Mouse (Mus musculus): Measurements from ENCODE around the gene Cyren. TPM values are rescaled to one million over a fixed set of nuclear protein-coding genes. Genes with fewer than 3 reads are reported as not detected.
A peak's percentile ranks its signal among the peaks of the same experiment; 100 is the strongest.

The Cyren gene
- polyA plus RNA-seq, 1 experiment from 2014 or later: 5.8 TPM

- no peak for DNase-seq (ENCODE audit: low spot score)
- Histone ChIP-seq H3K27me3 (ENCODE audit: control insufficient read depth, insufficient read depth, low read length) (no peaks in the 10 kb centered on the region), H3K9me3 (ENCODE audit: control insufficient read depth, low read length) (no peaks in the 10 kb centered on the region), H3K4me3 (ENCODE audit: low read depth, low read length) (no peak overlapping the region), H3K4me2 (replicated peaks; ENCODE audit: low read depth) (peak overlapping the region; percentile 58), H3K27ac (replicated peaks) (peak overlapping the region; percentile 30; the same call in 1 of the 2 replicates), H3K36me3 (ENCODE audit: control insufficient read depth, insufficient read depth, low read length) (no peaks in the 10 kb centered on the region; the same call in 1 of the 2 replicates), H3K4me1 (replicated peaks; ENCODE audit: control insufficient read depth, insufficient read depth) (peaks cover 7% of the 10 kb centered on the region; the same call in 1 of the 2 replicates), H3K9ac (ENCODE audit: low read length) (no peak overlapping the region)
- no peak for ATAC-seq (ENCODE audit: low FRiP score, low TSS enrichment)
- 23% methylated on average over 2 of the region's 2 CpGs for WGBS
- TF ChIP-seq CTCF (IDR thresholded peaks at IDR 0.05; ENCODE audit: low read depth) (no peak), EP300 (optimal IDR thresholded peaks at IDR 0.05) (no peak)
These were observed 1.1 kb downstream of the Cyren start for GRCm38 (mm10) chr6:34876835-34877156.

GRCm38 (mm10) chr6:34875966-34876834 lies 1.7 kb downstream of the Cyren start:
- ATAC-seq (ENCODE audit: low FRiP score, low TSS enrichment): peak; percentile 11; the same call in 1 of the 2 replicates
- Histone ChIP-seq H3K27ac (replicated peaks) (peak overlapping the region; percentile 65), H3K9ac (ENCODE audit: low read length) (no peak overlapping the region; the same call in 1 of the 2 replicates), H3K4me2 (replicated peaks; ENCODE audit: low read depth) (no peak overlapping the region), H3K9me3 (ENCODE audit: control insufficient read depth, low read length) (no peaks in the 10 kb centered on the region), H3K36me3 (ENCODE audit: control insufficient read depth, insufficient read depth, low read length) (no peaks in the 10 kb centered on the region; the same call in 1 of the 2 replicates), H3K4me1 (replicated peaks; ENCODE audit: control insufficient read depth, insufficient read depth) (peaks cover 7% of the 10 kb centered on the region; the same call in 1 of the 2 replicates), H3K4me3 (ENCODE audit: low read depth, low read length) (no peak overlapping the region), H3K27me3 (ENCODE audit: control insufficient read depth, insufficient read depth, low read length) (no peaks in the 10 kb centered on the region)
- WGBS: 58% methylated on average over 12 of the region's 12 CpGs
- DNase-seq (ENCODE audit: low spot score): peak; percentile 47
- peak; percentile 52 for TF ChIP-seq CTCF (IDR thresholded peaks at IDR 0.05; ENCODE audit: low read depth)
- TF ChIP-seq EP300 (optimal IDR thresholded peaks at IDR 0.05): no peak

DNA sequence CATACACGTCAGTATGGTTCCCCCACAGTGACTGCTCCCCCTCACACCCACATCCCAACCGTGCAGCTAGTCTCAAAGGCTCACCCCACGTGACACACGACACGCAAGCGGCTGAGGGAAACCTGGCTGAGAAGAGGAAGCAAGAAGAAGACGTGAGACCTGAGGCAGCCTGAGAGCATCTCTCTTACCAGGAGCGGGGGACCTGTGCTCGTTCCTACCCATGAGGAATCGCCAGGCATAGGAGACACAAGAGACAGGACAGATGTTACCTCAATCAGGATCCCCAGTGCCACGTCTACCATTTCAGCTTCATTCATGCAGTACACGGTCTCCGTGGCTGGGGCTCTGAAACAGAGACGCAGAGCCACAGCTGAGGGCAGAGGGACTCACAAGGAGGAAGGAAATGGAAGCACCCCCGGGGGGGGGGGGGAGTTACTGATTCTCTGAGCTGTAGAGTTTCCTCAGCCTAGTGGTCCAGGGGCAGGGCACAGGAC lies 2.5 kb downstream of the Cyren start:
- H3K4me2 ChIP-seq (replicated peaks; ENCODE audit: low read depth): no peak overlapping the region
- no peaks in the 10 kb centered on the region for H3K36me3 ChIP-seq (ENCODE audit: control insufficient read depth, insufficient read depth, low read length)
- ATAC-seq (ENCODE audit: low FRiP score, low TSS enrichment) (no peak), DNase-seq (ENCODE audit: low spot score) (no peak)
- H3K27ac ChIP-seq (replicated peaks): peak overlapping the region; percentile 67
- TF ChIP-seq EP300 (optimal IDR thresholded peaks at IDR 0.05): no peak
- TF ChIP-seq CTCF (IDR thresholded peaks at IDR 0.05; ENCODE audit: low read depth): no peak
- H3K4me1 ChIP-seq (replicated peaks; ENCODE audit: control insufficient read depth, insufficient read depth): peaks cover 7% of the 10 kb centered on the region; the same call in 1 of the 2 replicates
- WGBS: 89% methylated on average over 15 of the region's 15 CpGs
- H3K4me3 ChIP-seq (ENCODE audit: low read depth, low read length): no peak overlapping the region
- H3K27me3 ChIP-seq (ENCODE audit: control insufficient read depth, insufficient read depth, low read length): no peaks in the 10 kb centered on the region
- no peaks in the 10 kb centered on the region for H3K9me3 ChIP-seq (ENCODE audit: control insufficient read depth, low read length)
- no peak overlapping the region for H3K9ac ChIP-seq (ENCODE audit: low read length)

DNA sequence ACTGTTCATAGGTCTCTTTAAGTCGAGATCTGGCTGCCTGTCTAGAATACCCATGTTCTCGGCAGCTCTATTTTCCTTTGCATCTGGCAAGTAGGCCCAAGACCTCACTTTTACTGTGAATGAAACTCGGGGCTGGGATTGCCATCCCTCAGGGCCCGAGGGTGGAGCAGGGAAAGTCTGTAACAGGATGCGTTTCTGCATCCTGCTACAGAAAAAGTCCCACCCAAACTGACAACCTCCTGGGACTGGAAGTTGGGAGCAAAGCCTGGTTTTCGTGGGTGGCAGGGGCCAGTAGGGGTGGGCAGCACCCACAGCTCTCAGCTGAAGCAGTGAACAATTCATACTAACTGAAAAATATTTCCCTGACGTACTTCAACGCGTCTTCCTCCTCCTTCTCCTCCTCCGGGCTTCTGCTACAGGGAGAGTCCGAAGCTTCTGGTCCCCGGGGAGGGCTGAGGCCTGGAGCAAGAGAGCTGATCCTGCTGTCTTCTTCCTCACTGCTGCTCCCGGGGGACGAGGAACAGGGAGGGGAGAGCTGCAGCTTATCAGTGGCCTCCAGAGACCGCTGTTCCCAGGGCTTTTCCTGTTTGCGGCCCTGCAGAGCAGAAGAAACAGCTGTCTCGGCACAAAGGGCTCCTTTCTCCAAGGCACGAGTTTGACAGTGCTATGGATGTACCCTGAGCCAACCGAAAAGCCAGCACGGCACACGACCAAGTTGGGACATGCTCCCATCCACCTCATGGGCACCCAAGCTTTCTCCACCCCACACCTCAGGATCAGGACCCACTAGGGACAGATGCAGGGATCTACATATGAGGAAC lies 3.5 kb downstream of the Cyren start:
- Histone ChIP-seq H3K4me1 (replicated peaks; ENCODE audit: control insufficient read depth, insufficient read depth) (peaks cover 7% of the 10 kb centered on the region; the same call in 1 of the 2 replicates), H3K9me3 (ENCODE audit: control insufficient read depth, low read length) (no peaks in the 10 kb centered on the region), H3K4me2 (replicated peaks; ENCODE audit: low read depth) (0 out of 2 replicates have a peak overlapping the region, but pooled peaks have one; percentile 2), H3K27ac (replicated peaks) (peak overlapping the region; percentile 67), H3K9ac (ENCODE audit: low read length) (no peak overlapping the region), H3K4me3 (ENCODE audit: low read depth, low read length) (no peak overlapping the region), H3K27me3 (ENCODE audit: control insufficient read depth, insufficient read depth, low read length) (no peaks in the 10 kb centered on the region), H3K36me3 (ENCODE audit: control insufficient read depth, insufficient read depth, low read length) (no peaks in the 10 kb centered on the region)
- WGBS: 64% methylated on average over 21 of the region's 21 CpGs
- DNase-seq (ENCODE audit: low spot score) (no peak), ATAC-seq (ENCODE audit: low FRiP score, low TSS enrichment) (no peak)
- TF ChIP-seq CTCF (IDR thresholded peaks at IDR 0.05; ENCODE audit: low read depth) (peak; percentile 46), EP300 (optimal IDR thresholded peaks at IDR 0.05) (no peak)

DNA sequence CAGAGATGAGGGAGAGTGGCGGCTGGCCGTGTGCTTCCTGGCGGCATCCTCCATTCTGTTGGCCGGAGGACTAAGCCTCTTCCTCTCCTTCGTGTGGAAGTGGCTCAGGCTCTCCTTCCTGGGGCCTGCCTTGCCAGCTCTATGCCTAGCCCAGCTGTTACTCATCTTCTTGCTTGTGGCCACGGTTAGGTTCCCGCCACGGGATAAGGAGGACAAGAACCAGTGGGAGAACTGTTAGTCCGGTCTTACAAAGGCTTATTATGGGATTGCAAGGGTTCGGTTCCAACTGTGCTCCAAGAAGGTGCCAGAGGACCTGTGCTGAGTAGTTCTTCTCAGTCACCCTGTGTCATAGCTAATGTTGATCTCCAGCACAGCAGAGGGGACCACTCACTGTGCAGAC lies 5.0 kb downstream of the Cyren start:
- TF ChIP-seq EP300 (optimal IDR thresholded peaks at IDR 0.05) (no peak), CTCF (IDR thresholded peaks at IDR 0.05; ENCODE audit: low read depth) (no peak)
- no peak for ATAC-seq (ENCODE audit: low FRiP score, low TSS enrichment)
- H3K4me1 ChIP-seq (replicated peaks; ENCODE audit: control insufficient read depth, insufficient read depth): peaks cover 7% of the 10 kb centered on the region; the same call in 1 of the 2 replicates
- H3K27me3 ChIP-seq (ENCODE audit: control insufficient read depth, insufficient read depth, low read length): no peaks in the 10 kb centered on the region
- H3K9ac ChIP-seq (ENCODE audit: low read length): no peak overlapping the region
- H3K9me3 ChIP-seq (ENCODE audit: control insufficient read depth, low read length): no peaks in the 10 kb centered on the region
- no peaks in the 10 kb centered on the region for H3K36me3 ChIP-seq (ENCODE audit: control insufficient read depth, insufficient read depth, low read length)
- whole genome bisulfite sequencing: 77% methylated on average over 10 of the region's 10 CpGs
- no peak overlapping the region for H3K27ac ChIP-seq (replicated peaks)
- H3K4me3 ChIP-seq (ENCODE audit: low read depth, low read length): no peak overlapping the region
- DNase-seq (ENCODE audit: low spot score): no peak
- no peak overlapping the region for H3K4me2 ChIP-seq (replicated peaks; ENCODE audit: low read depth)

Data from stomach, postnatal 0 days (tissue).